Mouse (Mus musculus) intestine, embryonic 16.5 days (tissue): Measurements from ENCODE around the gene Prg3. TPM values are rescaled to one million over a fixed set of nuclear protein-coding genes. Genes with fewer than 3 reads are reported as not detected.

ENCODE experiments used
- ATAC-seq: fragments of 200-750 bp; cut with Nextera tagmentation; 2 replicates; pipeline ENCODE4 v1.8.0; 2017; ENCODE audit warnings: moderate TSS enrichment, moderate library complexity
- H3K27ac ChIP-seq: fragments of 300-500 bp; sonication (generic); 2 replicates; pipeline ENCODE4 v1.5.1; 2014; ENCODE audit warnings: mild to moderate bottlenecking, low read length
- H3K27me3 ChIP-seq: fragments of 300-500 bp; sonication (generic); replicated peaks from 2 replicates; pipeline ENCODE4 v1.6.1; 2014; ENCODE audit warnings: low read length, control low read depth, mixed read lengths; ENCODE audit not compliant: control insufficient read depth, insufficient read depth
- H3K36me3 ChIP-seq: fragments of 300-500 bp; sonication (generic); 2 replicates; pipeline ENCODE4 v1.6.1; 2014; ENCODE audit warnings: low read length, control low read depth; ENCODE audit not compliant: control insufficient read depth, insufficient read depth
- H3K4me1 ChIP-seq: fragments of 300-500 bp; sonication (generic); 2 replicates; pipeline ENCODE4 v1.6.1; 2014; ENCODE audit warnings: low read length, control low read depth, mixed read lengths; ENCODE audit not compliant: control insufficient read depth, insufficient read depth
- H3K4me2 ChIP-seq: fragments of 300-500 bp; sonication (generic); 2 replicates; pipeline ENCODE4 v1.6.1; 2014; ENCODE audit warnings: low read depth, low read length, control low read depth
- H3K4me3 ChIP-seq: fragments of 300-500 bp; sonication (generic); 2 replicates; pipeline ENCODE4 v1.5.1; 2014; ENCODE audit warnings: mild to moderate bottlenecking, low read length
- H3K9ac ChIP-seq: fragments of 300-500 bp; sonication (generic); 2 replicates; pipeline ENCODE4 v1.6.1; 2014; ENCODE audit warnings: low read depth, low read length
- H3K9me3 ChIP-seq: fragments of 300-500 bp; sonication (generic); 2 replicates; pipeline ENCODE4 v1.6.1; 2016; ENCODE audit warnings: low read length, control low read depth; ENCODE audit not compliant: control insufficient read depth
- WGBS: fragments of 180-500 bp; shearing (Covaris S2); extraction: QIAGEN DNeasy Blood & Tissue Kit; methylation state at CpG from one replicate; pipeline ENCODE4 v1.1.7; 2014; 5-methylcytosine and 5-hydroxymethylcytosine counted together
- polyA plus RNA-seq: library from polyadenylated mRNA; unstranded; fragments of >200 nt; fragmentation: Nextera tagmentation; extraction: Ambion mirVana; gene quantifications from 2 replicates; pipeline ENCODE4 v1.2.1, GENCODE M21; 2015

Gene Prg3
- polyA plus RNA-seq, 1 experiment from 2014 or later = not detected

- H3K4me1 ChIP-seq = peaks cover 18% of the 10 kb centered on the region
- H3K4me2 ChIP-seq = no peak overlapping the region
- WGBS = 82% methylated on average over 7 of the region's 7 CpGs
- no peak overlapping the region for H3K4me3 ChIP-seq
- H3K27ac ChIP-seq = no peak overlapping the region
- no peaks in the 10 kb centered on the region for H3K36me3 ChIP-seq
- H3K9me3 ChIP-seq = no peaks in the 10 kb centered on the region
- H3K9ac ChIP-seq = no peak overlapping the region
- no peaks in the 10 kb centered on the region for H3K27me3 ChIP-seq
- no peak for ATAC-seq
These were observed 18.6 kb downstream of the Prg3 start for GRCm38 (mm10) chr2:85006600-85006999.

GRCm38 (mm10) chr2:85007729-85008128 lies 19.7 kb downstream of the Prg3 start:
- ATAC-seq = no peak
- no peaks in the 10 kb centered on the region for H3K27me3 ChIP-seq
- no peak overlapping the region for H3K9ac ChIP-seq
- H3K4me3 ChIP-seq = no peak overlapping the region
- no peak overlapping the region for H3K4me2 ChIP-seq
- peaks cover 27% of the 10 kb centered on the region for H3K4me1 ChIP-seq
- H3K9me3 ChIP-seq = no peaks in the 10 kb centered on the region
- H3K36me3 ChIP-seq = no peaks in the 10 kb centered on the region
- 31% methylated on average over 4 of the region's 4 CpGs for WGBS
- H3K27ac ChIP-seq = no peak overlapping the region

GRCm38 (mm10) chr2:85009212-85009611 lies 21.2 kb downstream of the Prg3 start:
- H3K4me3 ChIP-seq = no peak overlapping the region
- H3K4me1 ChIP-seq = peaks cover 27% of the 10 kb centered on the region
- H3K27ac ChIP-seq = peak overlapping the region; percentile 71
- no peak overlapping the region for H3K4me2 ChIP-seq
- no peaks in the 10 kb centered on the region for H3K36me3 ChIP-seq
- H3K9me3 ChIP-seq = no peaks in the 10 kb centered on the region
- 40% methylated on average over 2 of the region's 2 CpGs for WGBS
- no peaks in the 10 kb centered on the region for H3K27me3 ChIP-seq
- no peak overlapping the region for H3K9ac ChIP-seq
- ATAC-seq = peak; percentile 88

GRCm38 (mm10) chr2:85011906-85012604 lies 24.0 kb downstream of the Prg3 start:
- Histone ChIP-seq H3K4me2 (no peak overlapping the region), H3K9ac (no peak overlapping the region), H3K27ac (peak overlapping the region; percentile 58; the same call in 1 of the 2 replicates), H3K27me3 (no peaks in the 10 kb centered on the region), H3K9me3 (no peaks in the 10 kb centered on the region), H3K4me3 (no peak overlapping the region), H3K36me3 (no peaks in the 10 kb centered on the region), H3K4me1 (peaks cover 27% of the 10 kb centered on the region)
- 30% methylated on average over 9 of the region's 9 CpGs for WGBS
- ATAC-seq = peak; percentile 85

- Histone ChIP-seq H3K36me3 (no peaks in the 10 kb centered on the region), H3K4me2 (no peak overlapping the region), H3K9ac (no peak overlapping the region), H3K27me3 (no peaks in the 10 kb centered on the region), H3K9me3 (no peaks in the 10 kb centered on the region), H3K4me3 (no peak overlapping the region), H3K27ac (no peak overlapping the region), H3K4me1 (peaks cover 27% of the 10 kb centered on the region)
- no peak for ATAC-seq
- WGBS = 80% methylated on average over 14 of the region's 14 CpGs
These were observed 24.7 kb downstream of the Prg3 start for GRCm38 (mm10) chr2:85012679-85013078.

GRCm38 (mm10) chr2:85013826-85014587 lies 26.0 kb downstream of the Prg3 start:
- H3K9me3 ChIP-seq = no peaks in the 10 kb centered on the region
- 78% methylated on average over 5 of the region's 5 CpGs for WGBS
- H3K4me1 ChIP-seq = peaks cover 27% of the 10 kb centered on the region
- no peak overlapping the region for H3K4me2 ChIP-seq
- H3K4me3 ChIP-seq = no peak overlapping the region
- ATAC-seq = no peak
- H3K9ac ChIP-seq = no peak overlapping the region
- H3K36me3 ChIP-seq = no peaks in the 10 kb centered on the region
- no peaks in the 10 kb centered on the region for H3K27me3 ChIP-seq
- no peak overlapping the region; the same call in 1 of the 2 replicates for H3K27ac ChIP-seq

GRCm38 (mm10) chr2:85014588-85014982 lies 26.6 kb downstream of the Prg3 start:
- 35% methylated on average over 3 of the region's 3 CpGs for WGBS
- peak; percentile 19; the same call in 1 of the 2 replicates for ATAC-seq
- Histone ChIP-seq H3K4me3 (no peak overlapping the region), H3K9ac (no peak overlapping the region), H3K27ac (no peak overlapping the region; the same call in 1 of the 2 replicates), H3K4me1 (peaks cover 25% of the 10 kb centered on the region), H3K9me3 (no peaks in the 10 kb centered on the region), H3K27me3 (no peaks in the 10 kb centered on the region), H3K4me2 (no peak overlapping the region), H3K36me3 (no peaks in the 10 kb centered on the region)

GRCm38 (mm10) chr2:85022043-85022442 lies 34.0 kb downstream of the Prg3 start:
- no peak overlapping the region for H3K4me2 ChIP-seq
- no peaks in the 10 kb centered on the region for H3K9me3 ChIP-seq
- 21% methylated on average over 4 of the region's 4 CpGs for WGBS
- peak; percentile 62 for ATAC-seq
- H3K9ac ChIP-seq = no peak overlapping the region
- no peaks in the 10 kb centered on the region for H3K36me3 ChIP-seq
- no peaks in the 10 kb centered on the region for H3K4me1 ChIP-seq
- no peak overlapping the region for H3K4me3 ChIP-seq
- H3K27ac ChIP-seq = no peak overlapping the region
- no peaks in the 10 kb centered on the region for H3K27me3 ChIP-seq

GRCm38 (mm10) chr2:85026178-85026577 lies 38.2 kb downstream of the Prg3 start:
- peaks cover 15% of the 10 kb centered on the region for H3K4me1 ChIP-seq
- no peaks in the 10 kb centered on the region for H3K36me3 ChIP-seq
- H3K9me3 ChIP-seq = no peaks in the 10 kb centered on the region
- no peaks in the 10 kb centered on the region for H3K27me3 ChIP-seq
- no peak overlapping the region for H3K4me3 ChIP-seq
- H3K27ac ChIP-seq = no peak overlapping the region
- no peak overlapping the region for H3K4me2 ChIP-seq
- no peak overlapping the region for H3K9ac ChIP-seq
- no peak for ATAC-seq
- 64% methylated on average over 3 of the region's 3 CpGs for WGBS
